Mouse (Mus musculus) heart, embryonic 12.5 days (tissue): ENCODE results near the gene Dbx1. TPM values are rescaled to one million over a fixed set of nuclear protein-coding genes. Genes with fewer than 3 reads are reported as not detected.

Source experiments
- ATAC-seq: fragments of 200-750 bp; cut with Nextera tagmentation; 2 replicates; pipeline ENCODE4 v1.8.0; 2017; ENCODE audit warnings: moderate TSS enrichment, moderate library complexity; ENCODE audit not compliant: insufficient number of reproducible peaks, low FRiP score
- H3K27ac ChIP-seq: fragments of 300-500 bp; sonication (generic); 2 replicates; pipeline ENCODE4 v1.5.1; 2016; ENCODE audit warnings: mild to moderate bottlenecking, moderate library complexity; ENCODE audit not compliant: poor library complexity, severe bottlenecking
- H3K27me3 ChIP-seq: fragments of 300-500 bp; sonication (generic); replicated peaks from 2 replicates; pipeline ENCODE4 v1.6.1; 2016; ENCODE audit warnings: mild to moderate bottlenecking, moderate library complexity
- H3K36me3 ChIP-seq: fragments of 300-500 bp; sonication (generic); 2 replicates; pipeline ENCODE4 v1.6.1; 2016; ENCODE audit warnings: mild to moderate bottlenecking, moderate library complexity
- H3K4me1 ChIP-seq: fragments of 300-500 bp; sonication (generic); replicated peaks from 2 replicates; pipeline ENCODE4 v1.6.1; 2016; ENCODE audit warnings: mild to moderate bottlenecking
- H3K4me2 ChIP-seq: fragments of 300-500 bp; sonication (generic); 2 replicates; pipeline ENCODE4 v1.6.1; 2016; ENCODE audit warnings: mild to moderate bottlenecking, moderate library complexity
- H3K4me3 ChIP-seq: fragments of 300-500 bp; sonication (generic); 2 replicates; pipeline ENCODE4 v1.5.1; 2016; ENCODE audit warnings: mild to moderate bottlenecking
- H3K9ac ChIP-seq: fragments of 300-500 bp; sonication (generic); 2 replicates; pipeline ENCODE4 v1.6.1; 2016; ENCODE audit warnings: mild to moderate bottlenecking, moderate library complexity
- H3K9me3 ChIP-seq: fragments of 300-500 bp; sonication (generic); replicated peaks from 2 replicates; pipeline ENCODE4 v1.6.1; 2016; ENCODE audit warnings: mild to moderate bottlenecking, moderate library complexity
- WGBS: fragments of 180-500 bp; shearing (Covaris S2); methylation state at CpG from one replicate; pipeline ENCODE4 v1.1.7; 2016; 5-methylcytosine and 5-hydroxymethylcytosine counted together
- polyA plus RNA-seq: library from polyadenylated mRNA; unstranded; fragments of >200 nt; fragmentation: Nextera tagmentation; extraction: Ambion mirVana; gene quantifications from 2 replicates; pipeline ENCODE4 v1.2.1, GENCODE M21; 2016

Gene Dbx1
- polyA plus RNA-seq, 1 experiment from 2014 or later: 0.20 TPM

GRCm38 (mm10) chr7:49639864-49640708 is 3.4 kb upstream of the Dbx1 start:
- H3K4me3 ChIP-seq: no peak overlapping the region
- H3K4me1 ChIP-seq: peaks cover 13% of the 10 kb centered on the region
- 17% methylated on average over 18 of the region's 18 CpGs for WGBS
- H3K4me2 ChIP-seq: no peak overlapping the region
- H3K36me3 ChIP-seq: no peaks in the 10 kb centered on the region
- H3K27me3 ChIP-seq: peaks cover 68% of the 10 kb centered on the region
- H3K27ac ChIP-seq: no peak overlapping the region
- no peak for ATAC-seq
- H3K9me3 ChIP-seq: no peaks in the 10 kb centered on the region
- H3K9ac ChIP-seq: no peak overlapping the region

GRCm38 (mm10) chr7:49638941-49639776 is 2.5 kb upstream of the Dbx1 start:
- no peak overlapping the region for H3K27ac ChIP-seq
- no peak overlapping the region for H3K9ac ChIP-seq

GRCm38 (mm10) chr7:49637851-49638663 is 1.4 kb upstream of the Dbx1 start:
- under 1% methylated on average over 21 of the region's 21 CpGs for WGBS

More at GRCm38 (mm10) chr7:49638941-49639776, 2.5 kb upstream of the Dbx1 start:
- Histone ChIP-seq H3K4me1 (peaks cover 18% of the 10 kb centered on the region), H3K4me2 (peak overlapping the region; percentile 60), H3K27me3 (peaks cover 73% of the 10 kb centered on the region), H3K4me3 (peak overlapping the region; percentile 28), H3K9me3 (no peaks in the 10 kb centered on the region), H3K36me3 (no peaks in the 10 kb centered on the region)
- ATAC-seq: no peak
- 2% methylated on average over 35 of the region's 35 CpGs for WGBS

GRCm38 (mm10) chr7:49637281-49637680 is 632 bp upstream of the Dbx1 start:
- ATAC-seq: no peak
- Histone ChIP-seq H3K9ac (no peak overlapping the region), H3K36me3 (no peaks in the 10 kb centered on the region), H3K4me2 (no peak overlapping the region), H3K9me3 (no peaks in the 10 kb centered on the region), H3K4me3 (no peak overlapping the region), H3K27me3 (peaks cover 89% of the 10 kb centered on the region), H3K27ac (no peak overlapping the region), H3K4me1 (peaks cover 31% of the 10 kb centered on the region)
- under 1% methylated on average over 9 of the region's 9 CpGs for WGBS

More at GRCm38 (mm10) chr7:49637851-49638663, 1.4 kb upstream of the Dbx1 start:
- H3K27ac ChIP-seq: no peak overlapping the region
- no peak overlapping the region for H3K9ac ChIP-seq
- H3K4me2 ChIP-seq: no peak overlapping the region
- peaks cover 29% of the 10 kb centered on the region for H3K4me1 ChIP-seq
- H3K36me3 ChIP-seq: no peaks in the 10 kb centered on the region
- H3K4me3 ChIP-seq: no peak overlapping the region
- no peaks in the 10 kb centered on the region for H3K9me3 ChIP-seq
- no peak for ATAC-seq
- H3K27me3 ChIP-seq: peaks cover 83% of the 10 kb centered on the region

GRCm38 (mm10) chr7:49635971-49636370 is 678 bp downstream of the Dbx1 start:
- WGBS: under 1% methylated on average over 22 of the region's 22 CpGs
- no peak overlapping the region for H3K27ac ChIP-seq
- no peak overlapping the region for H3K9ac ChIP-seq
- no peaks in the 10 kb centered on the region for H3K36me3 ChIP-seq
- peaks cover 91% of the 10 kb centered on the region for H3K27me3 ChIP-seq
- H3K4me3 ChIP-seq: no peak overlapping the region
- no peak for ATAC-seq
- no peaks in the 10 kb centered on the region for H3K9me3 ChIP-seq
- no peak overlapping the region for H3K4me2 ChIP-seq
- peaks cover 32% of the 10 kb centered on the region for H3K4me1 ChIP-seq

- no peaks in the 10 kb centered on the region for H3K36me3 ChIP-seq
- H3K27me3 ChIP-seq: peaks cover 90% of the 10 kb centered on the region
- H3K27ac ChIP-seq: no peak overlapping the region
- peak overlapping the region; percentile 17 for H3K4me3 ChIP-seq
- WGBS: under 1% methylated on average over 35 of the region's 35 CpGs
- H3K9me3 ChIP-seq: no peaks in the 10 kb centered on the region
- H3K4me1 ChIP-seq: peaks cover 32% of the 10 kb centered on the region
- peak overlapping the region; percentile 67 for H3K4me2 ChIP-seq
- H3K9ac ChIP-seq: no peak overlapping the region
- no peak for ATAC-seq
Observed at GRCm38 (mm10) chr7:49635074-49635621, 1.5 kb downstream of the Dbx1 start.

GRCm38 (mm10) chr7:49634291-49635073 is 2.2 kb downstream of the Dbx1 start:
- Histone ChIP-seq H3K4me2 (peak overlapping the region; percentile 67), H3K9me3 (no peaks in the 10 kb centered on the region), H3K4me3 (peak overlapping the region; percentile 46), H3K27me3 (peaks cover 88% of the 10 kb centered on the region), H3K36me3 (no peaks in the 10 kb centered on the region), H3K27ac (no peak overlapping the region), H3K9ac (no peak overlapping the region), H3K4me1 (peaks cover 32% of the 10 kb centered on the region)
- no peak for ATAC-seq
- WGBS: under 1% methylated on average over 26 of the region's 26 CpGs

- Histone ChIP-seq H3K36me3 (no peaks in the 10 kb centered on the region), H3K4me2 (peak overlapping the region; percentile 67), H3K9me3 (no peaks in the 10 kb centered on the region), H3K27me3 (peaks cover 85% of the 10 kb centered on the region), H3K9ac (0 out of 2 replicates have a peak overlapping the region, but pooled peaks have one; percentile 11), H3K4me3 (peak overlapping the region; percentile 46), H3K4me1 (peaks cover 25% of the 10 kb centered on the region), H3K27ac (no peak overlapping the region)
- 1% methylated on average over 33 of the region's 33 CpGs for WGBS
- ATAC-seq: no peak
Observed at GRCm38 (mm10) chr7:49633375-49633956, 3.2 kb downstream of the Dbx1 start.

GRCm38 (mm10) chr7:49632391-49632790 is 4.3 kb downstream of the Dbx1 start:
- H3K9ac ChIP-seq: no peak overlapping the region
- no peak overlapping the region for H3K4me3 ChIP-seq
- H3K4me1 ChIP-seq: peaks cover 25% of the 10 kb centered on the region
- ATAC-seq: no peak
- H3K36me3 ChIP-seq: no peaks in the 10 kb centered on the region
- no peak overlapping the region for H3K27ac ChIP-seq
- H3K27me3 ChIP-seq: peaks cover 86% of the 10 kb centered on the region
- H3K4me2 ChIP-seq: peak overlapping the region; percentile 28
- WGBS: 3% methylated on average over 24 of the region's 24 CpGs
- no peaks in the 10 kb centered on the region for H3K9me3 ChIP-seq

GRCm38 (mm10) chr7:49631885-49632284 is 4.8 kb downstream of the Dbx1 start:
- Histone ChIP-seq H3K9ac (no peak overlapping the region), H3K4me3 (no peak overlapping the region), H3K4me1 (peaks cover 25% of the 10 kb centered on the region), H3K27me3 (peaks cover 86% of the 10 kb centered on the region), H3K9me3 (no peaks in the 10 kb centered on the region), H3K4me2 (no peak overlapping the region), H3K36me3 (no peaks in the 10 kb centered on the region), H3K27ac (no peak overlapping the region)
- WGBS: 12% methylated on average over 9 of the region's 9 CpGs
- ATAC-seq: no peak
